Mouse (Mus musculus) midbrain, embryonic 11.5 days (tissue): ENCODE results near the gene Shq1. TPM values are rescaled to one million over a fixed set of nuclear protein-coding genes. Genes with fewer than 3 reads are reported as not detected.

Experiments used
- ATAC-seq: fragments of 200-750 bp; cut with Nextera tagmentation; 2 replicates; pipeline ENCODE4 v1.8.0; 2017; ENCODE audit warnings: moderate TSS enrichment, moderate library complexity; ENCODE audit not compliant: low FRiP score
- DNase-seq: peaks from one replicate; pipeline ENCODE4 v3.0.0; 2015; ENCODE audit warnings: low spot score; ENCODE audit errors: missing footprints
- H3K27ac ChIP-seq: fragments of 300-500 bp; sonication (generic); 2 replicates; pipeline ENCODE4 v1.5.1; 2014; ENCODE audit warnings: low read depth, low read length
- H3K27me3 ChIP-seq: fragments of 300-500 bp; sonication (generic); 2 replicates; pipeline ENCODE4 v1.6.1; 2014; ENCODE audit warnings: mild to moderate bottlenecking, low read length, moderate library complexity, mixed read lengths; ENCODE audit not compliant: control insufficient read depth, insufficient read depth
- H3K36me3 ChIP-seq: fragments of 300-500 bp; sonication (generic); 2 replicates; pipeline ENCODE4 v1.6.1; 2014; ENCODE audit warnings: mild to moderate bottlenecking, low read length, moderate library complexity, mixed read lengths; ENCODE audit not compliant: control insufficient read depth, insufficient read depth
- H3K4me1 ChIP-seq: fragments of 300-500 bp; sonication (generic); 2 replicates; pipeline ENCODE4 v1.6.1; 2014; ENCODE audit warnings: low read length; ENCODE audit not compliant: control insufficient read depth, insufficient read depth
- H3K4me2 ChIP-seq: fragments of 300-500 bp; sonication (generic); 2 replicates; pipeline ENCODE4 v1.6.1; 2014; ENCODE audit warnings: mild to moderate bottlenecking, moderate library complexity
- H3K4me3 ChIP-seq: fragments of 300-500 bp; sonication (generic); 2 replicates; pipeline ENCODE4 v1.5.1; 2014; ENCODE audit warnings: low read depth, low read length
- H3K9ac ChIP-seq: fragments of 300-500 bp; sonication (generic); 2 replicates; pipeline ENCODE4 v1.6.1; 2014; ENCODE audit warnings: low read length
- H3K9me3 ChIP-seq: fragments of 300-500 bp; sonication (generic); 2 replicates; pipeline ENCODE4 v1.6.1; 2016; ENCODE audit warnings: low read length; ENCODE audit not compliant: control insufficient read depth
- WGBS: fragments of 180-500 bp; shearing (Covaris S2); extraction: QIAGEN DNeasy Blood & Tissue Kit; methylation state at CpG from one replicate; pipeline ENCODE4 v1.1.7; 2014; 5-methylcytosine and 5-hydroxymethylcytosine counted together
- polyA plus RNA-seq: library from polyadenylated mRNA; unstranded; fragments of >200 nt; fragmentation: Nextera tagmentation; extraction: Ambion mirVana; gene quantifications from 2 replicates; pipeline ENCODE4 v1.2.1, GENCODE M21; 2014

The Shq1 gene
- polyA plus RNA-seq, 1 experiment from 2014 or later, result 18.9 TPM

GRCm38 (mm10) chr6:100622861-100623507 lies 48.0 kb downstream of the Shq1 start:
- WGBS, result 74% methylated on average over 2 of the region's 2 CpGs
- H3K36me3 ChIP-seq, result no peaks in the 10 kb centered on the region
- no peak overlapping the region for H3K9ac ChIP-seq
- H3K4me2 ChIP-seq, result no peak overlapping the region
- no peaks in the 10 kb centered on the region for H3K9me3 ChIP-seq
- H3K27me3 ChIP-seq, result no peaks in the 10 kb centered on the region
- H3K27ac ChIP-seq, result no peak overlapping the region
- H3K4me1 ChIP-seq, result no peaks in the 10 kb centered on the region
- DNase-seq (peak; percentile 35), ATAC-seq (no peak)
- no peak overlapping the region for H3K4me3 ChIP-seq

- DNase-seq (peak; percentile 41), ATAC-seq (no peak)
- WGBS, result 76% methylated on average over 3 of the region's 3 CpGs
- Histone ChIP-seq H3K9me3 (no peaks in the 10 kb centered on the region), H3K36me3 (no peaks in the 10 kb centered on the region), H3K27me3 (no peaks in the 10 kb centered on the region), H3K4me1 (no peaks in the 10 kb centered on the region), H3K9ac (no peak overlapping the region), H3K4me3 (no peak overlapping the region), H3K27ac (no peak overlapping the region), H3K4me2 (no peak overlapping the region)
These were observed 50.5 kb downstream of the Shq1 start for GRCm38 (mm10) chr6:100620411-100620810.

GRCm38 (mm10) chr6:100619309-100619708 lies 51.6 kb downstream of the Shq1 start:
- ATAC-seq, result no peak
- Histone ChIP-seq H3K27ac (no peak overlapping the region), H3K9ac (no peak overlapping the region), H3K4me3 (no peak overlapping the region), H3K9me3 (no peaks in the 10 kb centered on the region), H3K27me3 (no peaks in the 10 kb centered on the region), H3K4me1 (no peaks in the 10 kb centered on the region), H3K36me3 (no peaks in the 10 kb centered on the region), H3K4me2 (no peak overlapping the region)
- 91% methylated on average over 7 of the region's 7 CpGs for WGBS
- DNase-seq, result peak; percentile 66

- WGBS, result 96% methylated on average over 4 of the region's 4 CpGs
- H3K36me3 ChIP-seq, result no peaks in the 10 kb centered on the region
- ATAC-seq (no peak), DNase-seq (peak; percentile 69)
- H3K9me3 ChIP-seq, result no peaks in the 10 kb centered on the region
- peaks cover 5% of the 10 kb centered on the region; the same call in 1 of the 2 replicates for H3K4me1 ChIP-seq
- H3K9ac ChIP-seq, result no peak overlapping the region
- H3K4me3 ChIP-seq, result no peak overlapping the region
- no peaks in the 10 kb centered on the region for H3K27me3 ChIP-seq
- H3K4me2 ChIP-seq, result no peak overlapping the region
- no peak overlapping the region for H3K27ac ChIP-seq
These were observed 54.8 kb downstream of the Shq1 start for GRCm38 (mm10) chr6:100616133-100616532.

- Histone ChIP-seq H3K27me3 (no peaks in the 10 kb centered on the region), H3K27ac (no peak overlapping the region), H3K4me3 (no peak overlapping the region), H3K4me1 (peaks cover 5% of the 10 kb centered on the region; the same call in 1 of the 2 replicates), H3K9me3 (no peaks in the 10 kb centered on the region), H3K36me3 (no peaks in the 10 kb centered on the region), H3K9ac (no peak overlapping the region), H3K4me2 (no peak overlapping the region)
- 57% methylated on average over 6 of the region's 6 CpGs for WGBS
- DNase-seq (peak; percentile 79), ATAC-seq (no peak)
These were observed 57.2 kb downstream of the Shq1 start for GRCm38 (mm10) chr6:100613593-100614267.

GRCm38 (mm10) chr6:100610897-100611575 lies 59.9 kb downstream of the Shq1 start:
- DNase-seq (peak; percentile 33), ATAC-seq (no peak)
- Histone ChIP-seq H3K4me1 (peaks cover 5% of the 10 kb centered on the region; the same call in 1 of the 2 replicates), H3K27me3 (no peaks in the 10 kb centered on the region), H3K36me3 (no peaks in the 10 kb centered on the region), H3K9ac (no peak overlapping the region), H3K4me2 (no peak overlapping the region), H3K4me3 (no peak overlapping the region), H3K9me3 (no peaks in the 10 kb centered on the region), H3K27ac (no peak overlapping the region)
- 91% methylated on average over 7 of the region's 7 CpGs for WGBS

- 83% methylated on average over 7 of the region's 8 CpGs for WGBS
- DNase-seq (peak; percentile 81), ATAC-seq (no peak)
- Histone ChIP-seq H3K36me3 (no peaks in the 10 kb centered on the region), H3K4me3 (no peak overlapping the region), H3K27ac (no peak overlapping the region), H3K4me2 (no peak overlapping the region), H3K9ac (no peak overlapping the region), H3K27me3 (no peaks in the 10 kb centered on the region), H3K4me1 (peaks cover 5% of the 10 kb centered on the region; the same call in 1 of the 2 replicates), H3K9me3 (no peaks in the 10 kb centered on the region)
These were observed 60.8 kb downstream of the Shq1 start for GRCm38 (mm10) chr6:100610182-100610581.

- H3K9ac ChIP-seq, result no peak overlapping the region
- peaks cover 5% of the 10 kb centered on the region; the same call in 1 of the 2 replicates for H3K4me1 ChIP-seq
- H3K27me3 ChIP-seq, result no peaks in the 10 kb centered on the region
- H3K36me3 ChIP-seq, result no peaks in the 10 kb centered on the region
- H3K4me2 ChIP-seq, result no peak overlapping the region
- H3K9me3 ChIP-seq, result no peaks in the 10 kb centered on the region
- WGBS, result 85% methylated on average over 3 of the region's 3 CpGs
- H3K4me3 ChIP-seq, result no peak overlapping the region
- no peak for DNase-seq
- ATAC-seq, result no peak
- no peak overlapping the region for H3K27ac ChIP-seq
These were observed 61.7 kb downstream of the Shq1 start for GRCm38 (mm10) chr6:100609256-100609655.

- DNase-seq (no peak), ATAC-seq (no peak)
- H3K9ac ChIP-seq, result no peak overlapping the region
- 94% methylated on average over 3 of the region's 3 CpGs for WGBS
- no peak overlapping the region for H3K4me3 ChIP-seq
- no peak overlapping the region for H3K27ac ChIP-seq
- H3K9me3 ChIP-seq, result no peaks in the 10 kb centered on the region
- H3K36me3 ChIP-seq, result no peaks in the 10 kb centered on the region
- H3K4me1 ChIP-seq, result peaks cover under 1% of the 10 kb centered on the region; the same call in 1 of the 2 replicates
- H3K4me2 ChIP-seq, result no peak overlapping the region
- no peaks in the 10 kb centered on the region for H3K27me3 ChIP-seq
These were observed 62.5 kb downstream of the Shq1 start for GRCm38 (mm10) chr6:100608429-100608828.
